Mouse (Mus musculus): ENCODE data around the gene Sumf1. TPM values are rescaled to one million over a fixed set of nuclear protein-coding genes. Genes with fewer than 3 reads are reported as not detected.

Sumf1 gene
- polyA plus RNA-seq, 1 experiment from 2014 or later, result 15.9 TPM

DNA sequence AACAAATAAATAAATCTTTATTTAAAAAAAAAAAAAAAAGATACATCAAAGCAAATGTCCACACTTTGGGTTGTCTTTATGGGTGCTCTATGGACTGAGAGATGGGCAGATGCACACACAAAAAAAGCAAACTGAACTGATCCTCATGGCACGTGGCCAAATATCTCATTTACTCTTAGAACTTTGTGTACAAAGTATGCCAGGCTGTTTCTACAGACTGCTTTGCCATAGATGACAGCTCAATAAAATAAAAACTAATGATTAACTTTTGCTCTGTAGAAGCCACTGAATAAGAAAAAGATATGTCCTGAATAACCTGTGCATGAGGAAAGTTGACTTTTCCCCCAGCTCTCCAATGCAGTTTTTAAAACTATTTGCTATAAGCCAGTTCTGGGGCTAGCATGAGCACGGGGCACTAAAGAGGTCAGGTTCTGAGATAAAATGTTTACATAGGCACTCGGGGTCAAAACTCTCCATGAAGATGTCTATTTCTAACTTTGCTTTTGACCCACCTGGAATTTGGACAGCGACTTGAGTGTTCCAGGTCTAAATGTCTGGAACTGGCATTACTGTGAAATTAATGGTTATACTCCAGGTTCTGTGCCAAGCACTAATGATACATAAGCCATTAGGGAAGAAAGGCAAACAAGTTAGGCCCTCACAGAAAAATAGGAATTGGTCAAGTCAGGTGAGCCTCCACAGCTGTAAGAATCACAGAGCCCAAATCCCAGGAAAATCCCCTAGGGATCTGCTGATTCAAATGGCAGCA is 44.5 kb downstream of the Sumf1 start:
- Histone ChIP-seq H3K36me3 (no peaks in the 10 kb centered on the region), H3K27ac (replicated peaks) (no peak overlapping the region), H3K4me1 (peaks cover 9% of the 10 kb centered on the region), H3K9ac (replicated peaks) (no peak overlapping the region), H3K4me2 (replicated peaks) (no peak overlapping the region), H3K27me3 (no peaks in the 10 kb centered on the region; the same call in 1 of the 2 replicates), H3K4me3 (no peak overlapping the region), H3K9me3 (no peaks in the 10 kb centered on the region)
- 94% methylated on average over 4 of the region's 4 CpGs for WGBS
- ATAC-seq (ENCODE audit: low FRiP score, low read depth), result no peak

- ATAC-seq (ENCODE audit: low FRiP score, low read depth), result no peak
- no peaks in the 10 kb centered on the region for H3K4me1 ChIP-seq
- no peaks in the 10 kb centered on the region for H3K9me3 ChIP-seq
- no peak overlapping the region for H3K27ac ChIP-seq (replicated peaks)
- no peaks in the 10 kb centered on the region for H3K36me3 ChIP-seq
- WGBS, result 88% methylated on average over 5 of the region's 5 CpGs
- no peaks in the 10 kb centered on the region for H3K27me3 ChIP-seq
- H3K4me2 ChIP-seq (replicated peaks), result no peak overlapping the region
- H3K9ac ChIP-seq (replicated peaks), result no peak overlapping the region
- no peak overlapping the region for H3K4me3 ChIP-seq
These were observed 48.4 kb downstream of the Sumf1 start for GRCm38 (mm10) chr6:108137031-108137430.

DNA sequence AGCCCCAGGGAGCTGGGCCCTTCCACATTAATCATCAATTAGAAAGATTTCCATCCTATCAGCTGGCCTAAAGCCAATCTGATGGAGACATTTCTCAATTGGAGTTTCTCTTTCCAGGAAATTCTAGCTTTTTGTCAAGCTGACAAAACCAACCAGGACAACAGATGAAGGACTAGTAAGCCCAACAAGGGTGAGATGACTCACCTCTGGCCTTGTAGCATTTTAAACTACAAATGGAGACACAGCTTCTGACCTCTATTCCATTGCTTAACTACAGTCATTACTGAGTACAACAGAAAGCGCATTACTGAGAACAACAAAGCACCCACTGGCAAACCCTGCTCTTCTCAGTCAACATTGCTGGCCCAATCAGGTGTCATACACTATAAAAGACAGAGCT is 49.1 kb downstream of the Sumf1 start:
- no peaks in the 10 kb centered on the region for H3K36me3 ChIP-seq
- no peaks in the 10 kb centered on the region for H3K27me3 ChIP-seq
- no peak overlapping the region for H3K4me2 ChIP-seq (replicated peaks)
- H3K4me1 ChIP-seq, result no peaks in the 10 kb centered on the region
- ATAC-seq (ENCODE audit: low FRiP score, low read depth), result no peak
- H3K27ac ChIP-seq (replicated peaks), result no peak overlapping the region
- no peak overlapping the region for H3K4me3 ChIP-seq
- no peak overlapping the region for H3K9ac ChIP-seq (replicated peaks)
- H3K9me3 ChIP-seq, result no peaks in the 10 kb centered on the region
- WGBS, result 95% methylated on average over 1 of the region's 1 CpGs

DNA sequence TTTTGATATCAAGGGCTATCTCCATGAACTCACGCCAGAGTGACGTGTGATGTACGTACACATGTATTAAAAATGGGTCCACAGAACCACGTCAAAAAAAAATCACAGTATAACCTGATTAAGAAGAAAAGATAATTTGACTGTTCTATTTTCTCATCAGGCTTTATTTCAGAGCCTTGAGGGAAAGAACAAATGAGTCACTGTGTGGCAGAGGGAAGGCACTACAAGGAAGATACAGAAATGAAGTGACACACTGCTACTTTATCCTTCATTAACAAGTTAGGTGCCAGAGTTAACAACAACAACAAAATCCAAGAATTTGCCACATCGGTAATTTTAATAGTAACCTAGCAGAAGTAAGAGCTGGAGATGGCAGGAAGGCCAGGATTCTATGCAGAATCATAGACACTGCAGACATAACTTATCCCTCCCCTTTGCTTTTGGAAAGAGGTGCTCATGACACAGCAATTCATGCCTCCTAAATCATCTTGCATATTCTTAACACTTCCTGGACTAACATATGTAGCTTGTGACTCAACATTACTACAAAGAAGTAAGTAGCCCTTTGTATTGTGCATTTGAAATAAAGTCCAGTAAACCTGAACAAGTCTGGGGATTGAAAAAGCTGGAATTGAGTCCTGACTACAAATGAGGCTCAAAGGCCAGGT is 53.0 kb downstream of the Sumf1 start:
- Histone ChIP-seq H3K4me3 (no peak overlapping the region), H3K9ac (replicated peaks) (no peak overlapping the region), H3K36me3 (no peaks in the 10 kb centered on the region), H3K27me3 (no peaks in the 10 kb centered on the region), H3K9me3 (no peaks in the 10 kb centered on the region), H3K27ac (replicated peaks) (no peak overlapping the region), H3K4me2 (replicated peaks) (no peak overlapping the region), H3K4me1 (no peaks in the 10 kb centered on the region)
- ATAC-seq (ENCODE audit: low FRiP score, low read depth), result no peak
- WGBS, result 97% methylated on average over 5 of the region's 5 CpGs

- no peaks in the 10 kb centered on the region for H3K4me1 ChIP-seq
- H3K36me3 ChIP-seq, result no peaks in the 10 kb centered on the region
- H3K27ac ChIP-seq (replicated peaks), result no peak overlapping the region
- no peaks in the 10 kb centered on the region for H3K9me3 ChIP-seq
- no peak overlapping the region for H3K4me3 ChIP-seq
- ATAC-seq (ENCODE audit: low FRiP score, low read depth), result no peak
- no peak overlapping the region for H3K4me2 ChIP-seq (replicated peaks)
- no peaks in the 10 kb centered on the region for H3K27me3 ChIP-seq
- 94% methylated on average over 5 of the region's 5 CpGs for WGBS
- H3K9ac ChIP-seq (replicated peaks), result no peak overlapping the region
These were observed 54.7 kb downstream of the Sumf1 start for GRCm38 (mm10) chr6:108130718-108131117.

DNA sequence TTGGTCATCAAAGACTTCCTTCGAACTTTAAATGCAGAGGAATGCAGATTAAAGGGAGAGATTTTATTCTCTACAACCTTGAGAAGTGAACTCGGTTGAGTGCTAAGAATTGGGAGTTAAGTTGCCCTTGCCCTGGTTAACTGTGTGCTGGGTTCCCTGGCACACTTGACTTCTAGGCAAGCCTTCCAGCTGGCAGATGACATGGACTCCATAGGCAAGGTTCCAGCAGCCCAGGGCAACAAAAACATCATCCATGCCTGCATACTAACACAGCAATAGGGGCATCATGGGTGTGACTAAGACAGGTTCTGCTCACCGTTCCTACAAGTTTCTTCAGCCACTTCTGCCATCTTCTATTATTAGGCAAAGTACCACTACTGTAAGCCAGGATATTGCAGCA is 58.8 kb downstream of the Sumf1 start:
- H3K27me3 ChIP-seq, result no peaks in the 10 kb centered on the region
- no peak overlapping the region for H3K27ac ChIP-seq (replicated peaks)
- no peak overlapping the region for H3K9ac ChIP-seq (replicated peaks)
- no peaks in the 10 kb centered on the region for H3K36me3 ChIP-seq
- no peak overlapping the region for H3K4me2 ChIP-seq (replicated peaks)
- ATAC-seq (ENCODE audit: low FRiP score, low read depth), result no peak
- no peaks in the 10 kb centered on the region for H3K4me1 ChIP-seq
- H3K9me3 ChIP-seq, result no peaks in the 10 kb centered on the region
- 89% methylated on average over 3 of the region's 3 CpGs for WGBS
- no peak overlapping the region for H3K4me3 ChIP-seq

- Histone ChIP-seq H3K9ac (replicated peaks) (no peak overlapping the region), H3K27me3 (no peaks in the 10 kb centered on the region), H3K36me3 (no peaks in the 10 kb centered on the region), H3K9me3 (no peaks in the 10 kb centered on the region), H3K4me1 (no peaks in the 10 kb centered on the region), H3K4me3 (no peak overlapping the region), H3K27ac (replicated peaks) (no peak overlapping the region), H3K4me2 (replicated peaks) (no peak overlapping the region)
- 88% methylated on average over 1 of the region's 1 CpGs for WGBS
- ATAC-seq (ENCODE audit: low FRiP score, low read depth), result no peak
These were observed 59.9 kb downstream of the Sumf1 start for GRCm38 (mm10) chr6:108125474-108125873.

GRCm38 (mm10) chr6:108117881-108118280 is 67.5 kb downstream of the Sumf1 start:
- no peaks in the 10 kb centered on the region for H3K27me3 ChIP-seq
- 94% methylated on average over 6 of the region's 6 CpGs for WGBS
- ATAC-seq (ENCODE audit: low FRiP score, low read depth), result no peak
- H3K4me2 ChIP-seq (replicated peaks), result no peak overlapping the region
- no peaks in the 10 kb centered on the region for H3K9me3 ChIP-seq
- no peaks in the 10 kb centered on the region for H3K36me3 ChIP-seq
- H3K4me3 ChIP-seq, result no peak overlapping the region
- H3K27ac ChIP-seq (replicated peaks), result no peak overlapping the region
- no peak overlapping the region for H3K9ac ChIP-seq (replicated peaks)
- H3K4me1 ChIP-seq, result no peaks in the 10 kb centered on the region

DNA sequence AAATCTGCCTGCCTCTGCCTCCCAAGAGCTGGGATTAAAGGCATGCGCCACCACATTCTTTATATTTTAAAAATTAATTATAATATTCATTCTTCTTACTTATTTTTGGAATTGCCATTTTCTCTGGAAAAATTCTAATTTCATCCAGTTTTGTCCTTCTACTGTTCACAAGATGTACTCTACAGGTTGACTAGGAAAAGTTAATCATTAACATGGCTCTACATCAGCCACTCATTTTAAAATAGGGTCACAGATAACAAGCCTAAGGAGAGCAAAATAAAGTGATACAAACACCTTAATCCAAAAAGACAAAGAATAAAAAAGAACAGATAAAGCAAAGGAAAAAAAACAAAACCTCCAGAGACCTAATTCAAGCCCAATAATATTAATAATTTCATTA is 70.4 kb downstream of the Sumf1 start:
- no peaks in the 10 kb centered on the region for H3K9me3 ChIP-seq
- no peak for ATAC-seq (ENCODE audit: low FRiP score, low read depth)
- H3K4me2 ChIP-seq (replicated peaks), result no peak overlapping the region
- H3K9ac ChIP-seq (replicated peaks), result no peak overlapping the region
- H3K27ac ChIP-seq (replicated peaks), result no peak overlapping the region
- H3K36me3 ChIP-seq, result no peaks in the 10 kb centered on the region
- WGBS, result 100% methylated on average over 1 of the region's 1 CpGs
- no peak overlapping the region for H3K4me3 ChIP-seq
- H3K27me3 ChIP-seq, result no peaks in the 10 kb centered on the region
- no peaks in the 10 kb centered on the region for H3K4me1 ChIP-seq

DNA sequence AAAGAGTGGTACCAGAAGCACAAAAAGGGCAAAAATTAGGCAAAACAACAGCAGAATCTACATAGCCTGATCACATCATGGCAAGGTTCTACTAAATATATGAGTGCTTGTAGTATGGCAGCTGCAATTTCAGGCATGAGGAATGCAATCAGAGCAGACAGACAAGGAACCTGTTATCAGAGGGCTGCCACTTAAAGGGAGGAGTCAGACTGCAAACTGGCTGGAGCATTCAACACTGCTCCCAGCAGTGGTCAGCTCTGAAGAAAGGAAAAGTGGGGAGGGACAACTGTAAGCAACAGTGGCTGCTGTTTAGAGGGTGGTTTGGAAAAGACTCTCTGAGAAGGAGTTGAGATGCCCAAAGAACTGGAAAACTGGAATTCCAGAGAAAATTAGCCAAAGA is 73.7 kb downstream of the Sumf1 start:
- Histone ChIP-seq H3K4me2 (replicated peaks) (no peak overlapping the region), H3K4me3 (no peak overlapping the region), H3K4me1 (no peaks in the 10 kb centered on the region), H3K36me3 (peaks cover 6% of the 10 kb centered on the region; the same call in 1 of the 2 replicates), H3K27ac (replicated peaks) (no peak overlapping the region), H3K27me3 (no peaks in the 10 kb centered on the region), H3K9me3 (no peaks in the 10 kb centered on the region), H3K9ac (replicated peaks) (no peak overlapping the region)
- ATAC-seq (ENCODE audit: low FRiP score, low read depth), result no peak

DNA sequence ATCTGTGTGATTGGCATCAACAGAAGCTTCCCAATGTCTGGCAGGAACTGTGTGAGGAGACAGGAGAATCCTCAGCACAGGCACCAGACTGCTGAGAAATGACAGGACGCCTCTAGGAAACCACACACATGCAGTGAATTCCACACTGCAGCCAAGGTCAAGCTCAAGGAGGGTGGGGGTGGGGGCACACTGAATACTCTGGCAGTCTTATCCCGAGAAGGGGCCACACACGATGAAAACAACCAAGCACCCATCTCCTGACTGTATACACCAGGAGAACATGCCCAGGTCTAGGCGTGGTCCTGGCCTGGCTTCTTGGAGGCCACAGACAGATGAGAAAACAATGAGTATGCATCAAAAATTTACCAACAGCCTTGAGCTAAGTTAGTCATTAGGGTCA is 75.0 kb downstream of the Sumf1 start:
- Histone ChIP-seq H3K9me3 (no peaks in the 10 kb centered on the region), H3K27ac (replicated peaks) (no peak overlapping the region), H3K4me3 (no peak overlapping the region), H3K36me3 (peaks cover 6% of the 10 kb centered on the region; the same call in 1 of the 2 replicates), H3K9ac (replicated peaks) (no peak overlapping the region), H3K27me3 (no peaks in the 10 kb centered on the region), H3K4me2 (replicated peaks) (no peak overlapping the region), H3K4me1 (no peaks in the 10 kb centered on the region)
- no peak for ATAC-seq (ENCODE audit: low FRiP score, low read depth)
- 86% methylated on average over 4 of the region's 4 CpGs for WGBS

DNA sequence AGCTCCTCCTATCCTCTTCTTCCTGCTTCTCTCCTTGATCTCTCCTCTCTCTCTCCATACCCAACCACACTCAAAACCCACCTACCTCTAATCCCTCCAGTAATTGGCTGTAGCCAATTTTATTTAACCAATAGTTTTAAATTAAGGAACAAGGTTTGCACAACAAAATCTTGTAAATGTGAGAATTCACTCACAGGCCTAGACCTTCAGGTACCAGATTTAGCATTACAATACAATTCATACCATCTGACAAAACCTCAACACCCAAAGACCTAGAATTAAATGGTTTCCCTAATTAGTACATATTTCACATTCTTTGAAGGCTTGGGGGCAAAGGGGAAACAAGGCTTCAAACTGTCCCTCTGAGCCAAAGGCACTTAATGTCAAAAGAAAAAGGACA is 78.0 kb downstream of the Sumf1 start:
- ATAC-seq (ENCODE audit: low FRiP score, low read depth), result no peak
- peaks cover 6% of the 10 kb centered on the region; the same call in 1 of the 2 replicates for H3K36me3 ChIP-seq
- no peak overlapping the region for H3K4me3 ChIP-seq
- H3K4me1 ChIP-seq, result no peaks in the 10 kb centered on the region
- no peaks in the 10 kb centered on the region for H3K27me3 ChIP-seq
- H3K9ac ChIP-seq (replicated peaks), result no peak overlapping the region
- no peak overlapping the region for H3K27ac ChIP-seq (replicated peaks)
- no peak overlapping the region for H3K4me2 ChIP-seq (replicated peaks)
- H3K9me3 ChIP-seq, result no peaks in the 10 kb centered on the region
